Mouse (Mus musculus) adrenal gland, adult 2 months (tissue): ENCODE results near the gene Cnnm3. TPM values are rescaled to one million over a fixed set of nuclear protein-coding genes. Genes with fewer than 3 reads are reported as not detected.

ENCODE experiments used
- DNase-seq: peaks from one replicate; pipeline ENCODE4 v3.0.0; 2021
- microRNA-seq, 2 experiments: library from miRNA; unstranded; fragments of <30 nt; microRNA quantifications; one replicate each; pipeline ENCODE4 v1.2.0; 2021
- polyA plus RNA-seq: library from polyadenylated mRNA; depleted of rRNA; stranded (reverse); fragments of >200 nt; gene quantifications from 2 replicates; pipeline ENCODE4 v1.2.3, GENCODE M21; 2012; rRNA removed
- total RNA-seq, 2 experiments: library from RNA; stranded (reverse); gene quantifications; 2 replicates each; pipeline ENCODE4 v1.2.3; 2021

Cnnm3 gene
- total and polyA plus RNA-seq, 3 experiments, result 25.9 to 70.6 (median 32.0) TPM

GRCm38 (mm10) chr1:36575347-36575746 is 63.7 kb downstream of the Cnnm3 start:
- no peak for DNase-seq

GRCm38 (mm10) chr1:36576991-36577675 is 65.5 kb downstream of the Cnnm3 start:
- DNase-seq, result no peak

Small RNAs within 50 kb of the gene (microRNA-seq; reads per million reads assigned to microRNA genes)
- gene Gm47280, result 0 reads per million in 2 experiments

Other genes with a start within 250 kb of the Cnnm3 start
- 1 to 10 TPM; 4.3 to 9.5 TPM for gene Neurl3, start 237.2 kb upstream of the Cnnm3 start, total RNA-seq
- gene Neurl3, start 237.2 kb upstream of the Cnnm3 start, polyA plus RNA-seq, result 6.3 and 7.6 TPM in 2 replicates
- gene Arid5a, start 204.1 kb upstream of the Cnnm3 start, total RNA-seq, result 1 to 10 TPM; 5.2 to 5.9 TPM
- gene Arid5a, start 204.1 kb upstream of the Cnnm3 start, polyA plus RNA-seq, result 4.1 and 5.3 TPM in 2 replicates
- gene Kansl3, start 142.7 kb upstream of the Cnnm3 start, total RNA-seq, result 100 to 1,000 TPM; 101 to 109 TPM
- gene Kansl3, start 142.7 kb upstream of the Cnnm3 start, polyA plus RNA-seq, result 60.7 and 68.8 TPM in 2 replicates
- under 1 TPM in 1 of 2 experiments, not detected in 1; 0.17 TPM for gene Fer1l5, start 139.6 kb upstream of the Cnnm3 start, total RNA-seq
- gene Fer1l5, start 139.6 kb upstream of the Cnnm3 start, polyA plus RNA-seq, result 0.02 TPM in 2 replicates
- gene Lman2l, start 66.6 kb upstream of the Cnnm3 start, total RNA-seq, result 10 to 100 TPM; 50.5 to 54.5 TPM
- 13.7 and 15.0 TPM in 2 replicates for gene Lman2l, start 66.6 kb upstream of the Cnnm3 start, polyA plus RNA-seq
- gene Cnnm4, start 40.2 kb upstream of the Cnnm3 start, total RNA-seq, result 1 to 10 TPM; 4.6 to 5.3 TPM
- gene Cnnm4, start 40.2 kb upstream of the Cnnm3 start, polyA plus RNA-seq, result 2.6 and 3.3 TPM in 2 replicates
- 10 to 100 TPM in 1 of 2 experiments, 1 to 10 TPM in 1; 6.9 to 11.2 TPM for gene Ankrd23, start 25.0 kb downstream of the Cnnm3 start, total RNA-seq
- gene Ankrd23, start 25.0 kb downstream of the Cnnm3 start, polyA plus RNA-seq, result 16.5 and 19.9 TPM in 2 replicates
- not detected for gene Gm42417, start 27.6 kb downstream of the Cnnm3 start, total RNA-seq
- gene Gm42417, start 27.6 kb downstream of the Cnnm3 start, polyA plus RNA-seq, result not detected in 2 replicates
- 10 to 100 TPM; 11.1 to 14.5 TPM for gene Ankrd39, start 35.6 kb downstream of the Cnnm3 start, total RNA-seq
- 24.4 and 41.9 TPM in 2 replicates for gene Ankrd39, start 35.6 kb downstream of the Cnnm3 start, polyA plus RNA-seq
- 10 to 100 TPM; 13.0 to 25.3 TPM for gene Sema4c, start 46.5 kb downstream of the Cnnm3 start, total RNA-seq
- gene Sema4c, start 46.5 kb downstream of the Cnnm3 start, polyA plus RNA-seq, result 22.5 and 24.0 TPM in 2 replicates
- gene Fam178b, start 171.3 kb downstream of the Cnnm3 start, total RNA-seq, result under 1 TPM; 0.14 to 0.79 TPM
- gene Fam178b, start 171.3 kb downstream of the Cnnm3 start, polyA plus RNA-seq, result 0.52 and 1.2 TPM in 2 replicates
- gene Cox5b, start 179.6 kb downstream of the Cnnm3 start, total RNA-seq, result 1,000 to 10,000 TPM in 1 of 2 experiments, 100 to 1,000 TPM in 1; 981 to 1,022 TPM
- 749 and 851 TPM in 2 replicates for gene Cox5b, start 179.6 kb downstream of the Cnnm3 start, polyA plus RNA-seq
- not detected for gene 4933424G06Rik, start 198.3 kb downstream of the Cnnm3 start, total RNA-seq
- not detected in 2 replicates for gene 4933424G06Rik, start 198.3 kb downstream of the Cnnm3 start, polyA plus RNA-seq
- 100 to 1,000 TPM; 132 to 140 TPM for gene Actr1b, start 202.6 kb downstream of the Cnnm3 start, total RNA-seq
- 144 and 156 TPM in 2 replicates for gene Actr1b, start 202.6 kb downstream of the Cnnm3 start, polyA plus RNA-seq
- gene Zap70, start 249.9 kb downstream of the Cnnm3 start, total RNA-seq, result under 1 TPM; 0.29 to 0.90 TPM
- gene Zap70, start 249.9 kb downstream of the Cnnm3 start, polyA plus RNA-seq, result 2.1 and 3.3 TPM in 2 replicates